Mouse (Mus musculus): Measurements from ENCODE around the gene Hao2. TPM values are rescaled to one million over a fixed set of nuclear protein-coding genes. Genes with fewer than 3 reads are reported as not detected.

The Hao2 gene
- polyA plus RNA-seq (2015; fragmentation: Nextera tagmentation; extraction: Ambion mirVana): not detected in 2 replicates

DNA sequence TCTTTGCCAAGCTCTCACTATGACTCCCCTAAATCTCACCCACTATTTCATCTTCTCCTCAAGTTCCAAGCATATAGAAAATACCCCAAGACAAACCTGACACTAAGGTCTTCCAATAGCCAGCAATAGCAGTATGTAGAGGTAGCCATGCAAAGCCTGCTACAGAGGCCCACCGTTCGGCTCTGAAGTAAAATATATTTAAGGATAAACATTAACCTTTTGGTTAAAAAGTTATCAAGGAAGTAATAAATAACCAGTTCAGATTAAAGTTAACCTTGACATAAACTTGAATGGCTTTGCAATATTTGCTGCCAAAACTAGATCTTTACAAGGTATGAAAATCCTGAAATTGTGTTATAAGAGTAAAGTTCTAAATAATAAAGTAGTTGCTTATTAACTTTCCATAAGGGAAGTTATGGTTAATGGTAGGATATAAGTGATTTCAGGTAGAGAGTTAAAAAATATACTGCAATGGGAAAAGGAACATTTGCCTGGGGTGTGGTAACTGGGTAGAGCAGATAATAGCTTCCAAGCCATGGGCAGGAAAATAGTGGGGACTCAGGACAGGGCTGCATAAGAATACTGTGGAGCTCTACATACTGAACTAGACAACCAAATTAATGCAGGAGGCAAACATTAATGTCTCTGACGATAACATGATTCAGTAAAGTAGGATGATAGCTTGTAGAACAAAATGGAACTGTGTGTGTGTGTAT, at the start of gene Hao2:
Gene Hao2 (minus strand): TSS at position 183 of the 716 bp plus-strand sequence.
- no peaks in the 10 kb centered on the region for H3K27me3 ChIP-seq (replicated peaks; ENCODE audit: control insufficient read depth, insufficient read depth, low read length)
- WGBS: 89% methylated on average over 3 of the region's 3 CpGs
- ATAC-seq: no peak
- no peaks in the 10 kb centered on the region for H3K4me1 ChIP-seq (ENCODE audit: control insufficient read depth, insufficient read depth, low read depth, low read length)
- H3K9me3 ChIP-seq (ENCODE audit: control insufficient read depth, low read length): no peaks in the 10 kb centered on the region
- no peak within 1 kb of the TSS for H3K4me2 ChIP-seq (ENCODE audit: low read length)
- H3K36me3 ChIP-seq (ENCODE audit: control insufficient read depth, insufficient read depth, low read length): no peaks in the 10 kb centered on the region
- H3K27ac ChIP-seq (ENCODE audit: low read depth, low read length): no peak within 1 kb of the TSS
- H3K9ac ChIP-seq (ENCODE audit: low read depth, low read length): no peak within 1 kb of the TSS
- H3K4me3 ChIP-seq (ENCODE audit: low read length): no peak within 1 kb of the TSS

DNA sequence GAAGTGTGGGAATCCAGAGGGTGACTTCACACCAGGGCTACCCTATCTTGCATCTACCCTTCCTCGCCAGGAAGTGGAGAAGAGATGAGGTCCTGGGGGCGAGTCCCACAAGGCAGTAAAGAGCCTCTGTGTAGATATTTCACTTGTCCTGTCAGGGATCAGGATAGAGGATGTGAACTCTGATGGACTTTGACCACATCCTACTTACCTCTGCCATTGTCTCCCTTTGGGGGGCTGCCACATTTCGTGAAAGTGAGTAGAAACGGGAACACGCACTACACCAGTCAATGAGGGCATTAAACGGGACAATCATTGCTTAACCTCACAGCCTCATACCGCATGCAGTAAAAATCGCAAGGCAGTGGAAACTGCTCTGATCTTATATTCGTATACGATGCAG, 48.6 kb upstream of the Hao2 start:
- peak; percentile 25; the same call in 1 of the 2 replicates for ATAC-seq
- peak overlapping the region; percentile 76 for H3K4me2 ChIP-seq (ENCODE audit: low read length)
- H3K4me1 ChIP-seq (ENCODE audit: control insufficient read depth, insufficient read depth, low read depth, low read length): peaks cover 8% of the 10 kb centered on the region
- H3K27me3 ChIP-seq (replicated peaks; ENCODE audit: control insufficient read depth, insufficient read depth, low read length): no peaks in the 10 kb centered on the region
- WGBS: 31% methylated on average over 10 of the region's 10 CpGs
- H3K9me3 ChIP-seq (ENCODE audit: control insufficient read depth, low read length): no peaks in the 10 kb centered on the region
- H3K36me3 ChIP-seq (ENCODE audit: control insufficient read depth, insufficient read depth, low read length): no peaks in the 10 kb centered on the region
- H3K27ac ChIP-seq (ENCODE audit: low read depth, low read length): no peak overlapping the region
- H3K9ac ChIP-seq (ENCODE audit: low read depth, low read length): peak overlapping the region; percentile 41; the same call in 1 of the 2 replicates
- peak overlapping the region; percentile 39 for H3K4me3 ChIP-seq (ENCODE audit: low read length)

DNA sequence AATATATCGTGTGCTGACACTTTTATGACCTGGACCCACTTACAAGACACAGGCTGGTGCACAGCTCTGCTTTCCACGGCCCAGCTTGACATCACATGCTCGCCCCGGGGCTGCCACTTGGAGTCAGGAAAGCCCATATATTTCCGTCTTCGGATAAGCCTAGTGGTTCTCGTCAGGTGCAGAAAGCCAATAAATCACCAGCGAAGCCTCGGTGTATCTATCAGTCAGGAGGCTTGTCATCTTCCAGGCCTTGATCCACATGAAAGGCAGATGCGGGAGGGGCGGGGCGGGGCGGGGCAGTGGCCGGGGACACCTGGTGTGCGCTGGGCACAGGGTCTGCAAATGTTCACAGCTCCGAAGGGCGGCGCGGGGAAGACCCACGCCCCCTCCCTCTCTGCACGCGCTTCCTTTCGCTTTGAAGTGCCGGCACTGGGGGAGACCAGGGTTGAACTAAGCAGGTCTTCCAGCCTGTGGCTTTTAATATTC, 48.1 kb upstream of the Hao2 start:
- Histone ChIP-seq H3K4me2 (ENCODE audit: low read length) (peak overlapping the region; percentile 76), H3K9me3 (ENCODE audit: control insufficient read depth, low read length) (no peaks in the 10 kb centered on the region), H3K9ac (ENCODE audit: low read depth, low read length) (peak overlapping the region; percentile 41), H3K4me3 (ENCODE audit: low read length) (peak overlapping the region; percentile 39), H3K36me3 (ENCODE audit: control insufficient read depth, insufficient read depth, low read length) (no peaks in the 10 kb centered on the region), H3K27me3 (replicated peaks; ENCODE audit: control insufficient read depth, insufficient read depth, low read length) (no peaks in the 10 kb centered on the region), H3K27ac (ENCODE audit: low read depth, low read length) (no peak overlapping the region), H3K4me1 (ENCODE audit: control insufficient read depth, insufficient read depth, low read depth, low read length) (peaks cover 8% of the 10 kb centered on the region)
- ATAC-seq: peak; percentile 87
- 3% methylated on average over 24 of the region's 24 CpGs for WGBS

DNA sequence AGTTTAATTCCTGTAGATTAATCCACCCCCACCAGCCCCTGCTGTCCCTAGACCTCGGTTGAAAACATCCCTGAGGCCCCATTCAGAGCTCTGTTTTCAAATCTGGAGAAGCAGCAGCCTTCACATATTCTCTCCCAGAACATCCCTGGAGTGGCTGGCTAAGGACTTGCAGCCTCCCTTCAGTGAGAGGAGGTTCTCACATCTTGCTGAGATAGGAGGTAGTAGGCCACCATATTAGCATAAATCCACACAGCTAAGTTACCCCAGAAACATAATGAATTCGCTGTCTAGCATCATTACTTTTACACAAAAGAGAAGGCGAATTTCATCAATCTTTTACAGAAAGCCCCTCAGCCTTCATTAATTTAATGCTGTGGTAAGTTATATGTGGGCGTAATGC, 47.2 kb upstream of the Hao2 start:
- ATAC-seq: no peak
- Histone ChIP-seq H3K4me2 (ENCODE audit: low read length) (no peak overlapping the region), H3K36me3 (ENCODE audit: control insufficient read depth, insufficient read depth, low read length) (no peaks in the 10 kb centered on the region), H3K4me1 (ENCODE audit: control insufficient read depth, insufficient read depth, low read depth, low read length) (peaks cover 8% of the 10 kb centered on the region), H3K9me3 (ENCODE audit: control insufficient read depth, low read length) (no peaks in the 10 kb centered on the region), H3K9ac (ENCODE audit: low read depth, low read length) (no peak overlapping the region), H3K4me3 (ENCODE audit: low read length) (no peak overlapping the region), H3K27ac (ENCODE audit: low read depth, low read length) (no peak overlapping the region), H3K27me3 (replicated peaks; ENCODE audit: control insufficient read depth, insufficient read depth, low read length) (no peaks in the 10 kb centered on the region)
- 47% methylated on average over 4 of the region's 4 CpGs for WGBS

DNA sequence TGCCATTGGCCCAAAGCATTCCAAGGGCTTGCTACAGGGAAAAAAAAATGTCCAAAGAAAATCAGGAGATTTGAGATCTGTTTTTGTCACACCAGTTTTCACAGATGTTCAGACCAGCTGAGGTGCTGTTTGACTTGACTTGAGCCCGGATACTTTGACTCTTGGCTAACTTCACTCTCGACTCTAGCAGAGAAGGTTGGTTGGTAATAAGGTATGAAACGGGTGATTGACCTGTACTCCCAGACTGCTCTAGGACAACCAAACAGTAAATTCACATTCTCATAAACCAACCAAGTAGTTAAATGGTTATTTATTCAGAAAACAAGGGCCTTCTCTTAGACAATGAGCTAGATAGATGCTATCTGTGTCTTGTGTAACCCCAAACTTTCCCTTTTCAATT, 43.4 kb upstream of the Hao2 start:
- H3K9ac ChIP-seq (ENCODE audit: low read depth, low read length): no peak overlapping the region
- no peak for ATAC-seq
- 83% methylated on average over 3 of the region's 3 CpGs for WGBS

DNA sequence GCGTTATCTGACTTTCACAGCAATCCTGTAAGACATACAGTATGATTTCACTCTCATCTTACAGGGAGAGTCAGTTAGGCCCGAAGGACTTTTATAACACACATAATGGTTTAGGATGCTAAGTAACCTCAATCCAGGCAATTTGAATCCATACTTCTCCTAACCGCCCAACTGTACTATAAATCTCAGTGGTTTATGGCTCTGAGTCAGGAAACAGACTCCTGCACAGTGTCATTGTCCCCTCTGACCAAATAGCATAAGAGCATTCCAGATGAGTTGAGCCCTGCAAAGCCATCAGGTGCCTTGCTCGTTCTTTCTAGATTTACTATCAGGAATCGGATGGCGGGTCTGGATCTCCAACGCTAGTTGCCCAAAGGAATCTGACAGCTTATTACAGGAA, 41.6 kb upstream of the Hao2 start:
- Histone ChIP-seq H3K27ac (ENCODE audit: low read depth, low read length) (no peak overlapping the region), H3K4me1 (ENCODE audit: control insufficient read depth, insufficient read depth, low read depth, low read length) (peaks cover 3% of the 10 kb centered on the region; the same call in 1 of the 2 replicates), H3K4me3 (ENCODE audit: low read length) (no peak overlapping the region), H3K4me2 (ENCODE audit: low read length) (no peak overlapping the region), H3K36me3 (ENCODE audit: control insufficient read depth, insufficient read depth, low read length) (no peaks in the 10 kb centered on the region), H3K9me3 (ENCODE audit: control insufficient read depth, low read length) (no peaks in the 10 kb centered on the region), H3K27me3 (replicated peaks; ENCODE audit: control insufficient read depth, insufficient read depth, low read length) (no peaks in the 10 kb centered on the region), H3K9ac (ENCODE audit: low read depth, low read length) (no peak overlapping the region)
- no peak for ATAC-seq
- 85% methylated on average over 7 of the region's 7 CpGs for WGBS

More for the DNA sequence above, 43.4 kb upstream of the Hao2 start:
- no peaks in the 10 kb centered on the region for H3K36me3 ChIP-seq (ENCODE audit: control insufficient read depth, insufficient read depth, low read length)
- H3K4me1 ChIP-seq (ENCODE audit: control insufficient read depth, insufficient read depth, low read depth, low read length): peaks cover 9% of the 10 kb centered on the region
- no peak overlapping the region for H3K4me2 ChIP-seq (ENCODE audit: low read length)
- no peaks in the 10 kb centered on the region for H3K9me3 ChIP-seq (ENCODE audit: control insufficient read depth, low read length)
- no peaks in the 10 kb centered on the region for H3K27me3 ChIP-seq (replicated peaks; ENCODE audit: control insufficient read depth, insufficient read depth, low read length)
- no peak overlapping the region for H3K27ac ChIP-seq (ENCODE audit: low read depth, low read length)
- H3K4me3 ChIP-seq (ENCODE audit: low read length): no peak overlapping the region

DNA sequence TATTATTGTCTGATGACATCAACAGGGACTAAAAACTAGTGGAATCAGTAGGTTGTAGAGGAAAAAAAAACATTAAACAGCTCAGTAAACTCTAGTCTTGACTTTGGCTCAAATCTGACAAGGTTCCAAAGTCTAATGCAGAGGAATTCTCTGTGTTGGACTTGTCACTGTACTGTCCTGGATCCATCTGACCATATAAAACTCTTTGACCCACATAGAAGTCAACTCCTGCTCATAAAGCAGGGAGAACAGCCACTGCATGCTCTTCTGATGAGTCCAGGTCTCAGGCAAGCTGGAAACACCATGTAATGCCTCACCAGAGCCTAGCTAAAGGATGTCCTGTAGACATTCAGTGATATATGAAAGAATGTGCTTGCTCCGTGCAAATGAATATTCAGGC, 41.0 kb upstream of the Hao2 start:
- no peak overlapping the region for H3K4me3 ChIP-seq (ENCODE audit: low read length)
- no peak overlapping the region for H3K9ac ChIP-seq (ENCODE audit: low read depth, low read length)
- no peak overlapping the region for H3K27ac ChIP-seq (ENCODE audit: low read depth, low read length)
- no peaks in the 10 kb centered on the region for H3K9me3 ChIP-seq (ENCODE audit: control insufficient read depth, low read length)
- ATAC-seq: no peak
- no peaks in the 10 kb centered on the region for H3K27me3 ChIP-seq (replicated peaks; ENCODE audit: control insufficient read depth, insufficient read depth, low read length)
- 88% methylated on average over 1 of the region's 1 CpGs for WGBS
- no peaks in the 10 kb centered on the region for H3K36me3 ChIP-seq (ENCODE audit: control insufficient read depth, insufficient read depth, low read length)
- peaks cover 3% of the 10 kb centered on the region; the same call in 1 of the 2 replicates for H3K4me1 ChIP-seq (ENCODE audit: control insufficient read depth, insufficient read depth, low read depth, low read length)
- H3K4me2 ChIP-seq (ENCODE audit: low read length): no peak overlapping the region

DNA sequence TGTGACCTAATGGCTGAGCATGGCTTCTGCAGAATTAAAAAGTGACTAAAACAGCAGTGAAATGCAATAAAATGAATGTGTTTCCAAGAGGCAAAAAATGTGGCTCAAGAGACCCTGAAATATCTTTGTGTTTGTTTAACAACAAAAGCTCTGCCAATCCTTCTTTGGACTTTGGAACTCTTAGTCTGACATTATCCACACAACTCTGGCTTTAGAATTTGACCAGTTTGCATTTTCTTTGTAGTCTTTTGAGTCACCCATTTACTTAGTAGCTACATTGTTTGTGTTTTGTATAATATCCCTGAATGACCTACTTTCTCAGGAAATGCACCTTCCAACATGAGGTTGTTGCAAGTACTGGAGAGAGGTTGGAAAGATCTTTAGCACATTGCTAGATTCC, 39.4 kb upstream of the Hao2 start:
- Histone ChIP-seq H3K4me1 (ENCODE audit: control insufficient read depth, insufficient read depth, low read depth, low read length) (peaks cover 3% of the 10 kb centered on the region; the same call in 1 of the 2 replicates), H3K9ac (ENCODE audit: low read depth, low read length) (no peak overlapping the region)
- no peak for ATAC-seq

DNA sequence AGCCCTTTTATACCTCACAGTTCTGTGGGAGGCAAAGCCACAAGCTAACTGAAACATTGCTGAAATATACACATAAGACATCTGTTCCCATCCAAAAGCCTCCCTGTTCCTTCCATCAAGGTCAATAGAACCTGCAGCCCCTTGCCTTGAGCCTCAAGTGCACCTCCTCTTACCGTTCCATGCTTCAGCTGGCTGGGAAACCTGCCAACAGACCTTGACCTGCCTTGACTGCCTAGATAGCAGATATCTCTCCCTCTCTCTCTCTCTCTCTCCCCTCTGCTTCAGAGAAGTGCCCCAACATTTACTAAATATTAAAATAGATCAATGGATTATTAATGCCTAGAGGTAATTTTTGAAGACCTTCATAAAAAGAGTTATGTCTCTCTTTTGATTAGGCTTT, 38.8 kb upstream of the Hao2 start:
- no peaks in the 10 kb centered on the region for H3K27me3 ChIP-seq (replicated peaks; ENCODE audit: control insufficient read depth, insufficient read depth, low read length)
- no peak overlapping the region for H3K4me2 ChIP-seq (ENCODE audit: low read length)
- WGBS: 63% methylated on average over 1 of the region's 1 CpGs
- H3K4me3 ChIP-seq (ENCODE audit: low read length): no peak overlapping the region
- ATAC-seq: no peak
- no peaks in the 10 kb centered on the region for H3K36me3 ChIP-seq (ENCODE audit: control insufficient read depth, insufficient read depth, low read length)
- H3K9me3 ChIP-seq (ENCODE audit: control insufficient read depth, low read length): no peaks in the 10 kb centered on the region
- H3K4me1 ChIP-seq (ENCODE audit: control insufficient read depth, insufficient read depth, low read depth, low read length): peaks cover 3% of the 10 kb centered on the region; the same call in 1 of the 2 replicates
- no peak overlapping the region for H3K27ac ChIP-seq (ENCODE audit: low read depth, low read length)
- H3K9ac ChIP-seq (ENCODE audit: low read depth, low read length): no peak overlapping the region

More for the DNA sequence above, 39.4 kb upstream of the Hao2 start:
- Histone ChIP-seq H3K9me3 (ENCODE audit: control insufficient read depth, low read length) (no peaks in the 10 kb centered on the region), H3K27me3 (replicated peaks; ENCODE audit: control insufficient read depth, insufficient read depth, low read length) (no peaks in the 10 kb centered on the region), H3K4me3 (ENCODE audit: low read length) (no peak overlapping the region), H3K36me3 (ENCODE audit: control insufficient read depth, insufficient read depth, low read length) (no peaks in the 10 kb centered on the region), H3K27ac (ENCODE audit: low read depth, low read length) (no peak overlapping the region), H3K4me2 (ENCODE audit: low read length) (no peak overlapping the region)
